22 mouse cellular contexts compared by ENCODE assay signal in the genomic region with DNA sequence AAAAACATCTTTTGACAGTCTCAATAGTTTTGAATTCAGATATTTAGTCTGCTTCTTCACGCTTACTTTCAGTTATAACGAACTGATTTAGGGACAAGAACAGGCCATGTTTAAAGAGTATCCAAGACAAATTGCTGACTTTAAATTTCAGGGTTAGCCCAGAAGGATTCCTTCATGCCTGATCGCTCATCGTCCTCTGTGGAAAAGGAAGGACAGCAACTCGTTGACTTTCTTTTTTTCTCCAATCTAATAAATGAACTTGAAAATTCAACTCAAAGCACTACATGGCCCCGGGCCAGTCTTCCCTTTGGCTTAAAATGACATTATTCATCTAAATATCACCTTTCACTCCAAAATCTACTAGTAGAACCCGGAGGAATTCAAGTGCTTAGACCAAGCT.
DNase-seq lines count a peak whose midpoint lies in the region; ATAC-seq and TF ChIP-seq lines count a peak whose summit lies in the region.
"Had no signal": no experiment of that assay in that cellular context is flagged by ENCODE, and none has a peak within 500 bp of the region (broad histone marks: within the 10 kb centered on the region; RNA-seq: fewer than 3 reads in every experiment).

No protein-coding gene starts in this region.

- peaks cover 21% of the 10 kb centered on the region for H3K4me1 ChIP-seq in kidney, adult 2 months (ENCODE audit: control insufficient read depth, insufficient read depth, low read length)
- no peaks in the 10 kb centered on the region for H3K4me1 ChIP-seq in kidney, embryonic 16.5 days (ENCODE audit: insufficient read depth, low read length)
- no peaks in the 10 kb centered on the region for H3K4me1 ChIP-seq in midbrain, embryonic 11.5 days (ENCODE audit: control insufficient read depth, insufficient read depth, low read length)
- H3K4me1 ChIP-seq in midbrain, embryonic 10.5 days: no peaks in the 10 kb centered on the region
- H3K4me1 ChIP-seq: embryonic facial prominence, embryonic 12.5 days; embryonic facial prominence, embryonic 15.5 days; hindbrain, embryonic 12.5 days had no signal

- WGBS in kidney, adult 2 months: 49% methylated on average over 7 of the region's 7 CpGs
- WGBS in kidney, embryonic 16.5 days: 75% methylated on average over 7 of the region's 7 CpGs
- WGBS in midbrain, embryonic 11.5 days: 87% methylated on average over 7 of the region's 7 CpGs
- 89% methylated on average over 7 of the region's 7 CpGs for WGBS in midbrain, embryonic 10.5 days

- no peak overlapping the region for H3K4me2 ChIP-seq in kidney, embryonic 16.5 days (replicated peaks; ENCODE audit: low read depth, low read length)
- H3K4me2 ChIP-seq in midbrain, embryonic 11.5 days: no peak overlapping the region
- H3K4me2 ChIP-seq: embryonic facial prominence, embryonic 12.5 days; embryonic facial prominence, embryonic 15.5 days; heart, embryonic 11.5 days; hindbrain, embryonic 12.5 days had no signal

- H3K27ac ChIP-seq in kidney, adult 2 months (ENCODE audit: insufficient read depth, low read depth, low read length): peak overlapping the region; percentile 77
- H3K27ac ChIP-seq in kidney, embryonic 16.5 days (ENCODE audit: low read length): no peak overlapping the region
- H3K27ac ChIP-seq in midbrain, embryonic 11.5 days (ENCODE audit: low read depth, low read length): no peak overlapping the region
- H3K27ac ChIP-seq in midbrain, embryonic 10.5 days (replicated peaks): no peak overlapping the region
- H3K27ac ChIP-seq: embryonic facial prominence, embryonic 12.5 days; embryonic facial prominence, embryonic 15.5 days; gastrocnemius, adult 2 months; hindbrain, embryonic 12.5 days had no signal

- no peak for ATAC-seq in kidney, embryonic 16.5 days (ENCODE audit: low FRiP score, low TSS enrichment)
- ATAC-seq in midbrain, embryonic 11.5 days (ENCODE audit: low FRiP score): no peak
- ATAC-seq: CD4-positive, CD25-positive, alpha-beta regulatory T cell, adult 4 months; forebrain, embryonic 14.5 days; forebrain, postnatal 0 days had no signal

- H3K36me3 ChIP-seq in kidney, adult 2 months (ENCODE audit: control insufficient read depth, insufficient read depth, low read length): no peaks in the 10 kb centered on the region; the same call in 1 of the 2 replicates
- no peaks in the 10 kb centered on the region for H3K36me3 ChIP-seq in kidney, embryonic 16.5 days (ENCODE audit: insufficient read depth, low read length)
- no peaks in the 10 kb centered on the region for H3K36me3 ChIP-seq in midbrain, embryonic 11.5 days (ENCODE audit: control insufficient read depth, insufficient read depth, low read length)
- H3K36me3 ChIP-seq in midbrain, embryonic 10.5 days: no peaks in the 10 kb centered on the region
- H3K36me3 ChIP-seq: embryonic facial prominence, embryonic 12.5 days; hindbrain, embryonic 12.5 days had no signal

- no peaks in the 10 kb centered on the region for H3K9me3 ChIP-seq in kidney, embryonic 16.5 days (ENCODE audit: low read length)
- H3K9me3 ChIP-seq in midbrain, embryonic 11.5 days (ENCODE audit: control insufficient read depth, low read length): no peaks in the 10 kb centered on the region
- no peaks in the 10 kb centered on the region for H3K9me3 ChIP-seq in midbrain, embryonic 10.5 days (replicated peaks)
- H3K9me3 ChIP-seq: embryonic facial prominence, embryonic 12.5 days; embryonic facial prominence, embryonic 15.5 days; hindbrain, embryonic 12.5 days had no signal

- no peaks in the 10 kb centered on the region for H3K27me3 ChIP-seq in kidney, adult 2 months (replicated peaks; ENCODE audit: control insufficient read depth, insufficient read depth, low read length)
- no peaks in the 10 kb centered on the region for H3K27me3 ChIP-seq in kidney, embryonic 16.5 days (ENCODE audit: insufficient read depth, low read length)
- no peaks in the 10 kb centered on the region for H3K27me3 ChIP-seq in midbrain, embryonic 11.5 days (ENCODE audit: control insufficient read depth, insufficient read depth, low read length)
- H3K27me3 ChIP-seq in midbrain, embryonic 10.5 days (ENCODE audit: low read depth, poor library complexity, severe bottlenecking): no peaks in the 10 kb centered on the region
- H3K27me3 ChIP-seq: embryonic facial prominence, embryonic 12.5 days; embryonic facial prominence, embryonic 15.5 days; hindbrain, embryonic 12.5 days had no signal

- H3K4me3 ChIP-seq in kidney, adult 2 months (ENCODE audit: insufficient read depth, low read depth, low read length): no peak overlapping the region
- no peak overlapping the region for H3K4me3 ChIP-seq in kidney, embryonic 16.5 days (ENCODE audit: low read length)
- H3K4me3 ChIP-seq in midbrain, embryonic 11.5 days (ENCODE audit: low read depth, low read length): no peak overlapping the region
- H3K4me3 ChIP-seq in midbrain, embryonic 10.5 days: no peak overlapping the region
- H3K4me3 ChIP-seq: embryonic facial prominence, embryonic 12.5 days; embryonic facial prominence, embryonic 15.5 days; gastrocnemius, adult 2 months; hindbrain, embryonic 12.5 days had no signal

- no peak for TF ChIP-seq CTCF in kidney, adult 2 months (conservative IDR thresholded peaks at IDR 0.05; ENCODE audit: insufficient read depth, insufficient read length, low read depth, low read length)

- DNase-seq in kidney, adult 2 months: peak; percentile 63
- peak; percentile 8 for DNase-seq in midbrain, embryonic 11.5 days (ENCODE audit: low spot score, missing footprints)
- DNase-seq in midbrain, embryonic 10.5 days (ENCODE audit: low spot score): no peak
- peak; percentile 50 to 52 for DNase-seq in kidney, postnatal 25 days
- no peak for DNase-seq in left cerebral cortex, adult 18-20 months (ENCODE audit: low spot score in 2 of 2)
- DNase-seq: adrenal gland, adult 2 months; adrenal gland, postnatal 14 days; cerebellum, adult 11 months; cerebellum, adult 2 months; cerebellum, adult 9-11 months; cerebellum, postnatal 25 days; forebrain, postnatal 0 days; gastrocnemius, adult 2 months; gastrocnemius, postnatal 14 days; heart, adult 11 months had no signal

- H3K9ac ChIP-seq in kidney, embryonic 16.5 days (replicated peaks; ENCODE audit: low read length): no peak overlapping the region
- no peak overlapping the region for H3K9ac ChIP-seq in midbrain, embryonic 11.5 days (ENCODE audit: low read length)
- H3K9ac ChIP-seq: embryonic facial prominence, embryonic 12.5 days; embryonic facial prominence, embryonic 15.5 days; forebrain, postnatal 0 days; hindbrain, embryonic 12.5 days had no signal

- TF ChIP-seq POLR2A in kidney, adult 2 months (IDR thresholded peaks at IDR 0.05; ENCODE audit: low read depth, low read length): no peak

Comparison
In these comparisons a context has a peak if more than half of its experiments do, and no peak if none do; other contexts are left out.
1. DNase-seq: peak in kidney, adult 2 months (single experiment), midbrain, embryonic 11.5 days (single experiment) and kidney, postnatal 25 days (2 of 2); none in midbrain, embryonic 10.5 days (single experiment) and left cerebral cortex, adult 18-20 months (0 of 2).